Mouse (Mus musculus) hindbrain, embryonic 15.5 days (tissue): ENCODE measurements around the gene Syt14. TPM values are rescaled to one million over a fixed set of nuclear protein-coding genes. Genes with fewer than 3 reads are reported as not detected.

Source experiments
- ATAC-seq: fragments of 200-750 bp; cut with Nextera tagmentation; 2 replicates; pipeline ENCODE4 v1.8.0; 2017; ENCODE audit warnings: low read depth, moderate number of reproducible peaks, moderate TSS enrichment; ENCODE audit not compliant: low FRiP score
- H3K27ac ChIP-seq: fragments of 300-500 bp; sonication (generic); replicated peaks from 2 replicates; pipeline ENCODE4 v1.5.1; 2015; ENCODE audit warnings: mild to moderate bottlenecking, inconsistent platforms
- H3K27me3 ChIP-seq: fragments of 300-500 bp; sonication (generic); 2 replicates; pipeline ENCODE4 v1.6.1; 2015; ENCODE audit warnings: control low read depth, inconsistent platforms
- H3K36me3 ChIP-seq: fragments of 300-500 bp; sonication (generic); 2 replicates; pipeline ENCODE4 v1.6.1; 2015; ENCODE audit warnings: control low read depth, inconsistent platforms
- H3K4me1 ChIP-seq: fragments of 300-500 bp; sonication (generic); replicated peaks from 2 replicates; pipeline ENCODE4 v1.6.1; 2015; ENCODE audit warnings: control low read depth, inconsistent platforms
- H3K4me2 ChIP-seq: fragments of 300-500 bp; sonication (generic); 2 replicates; pipeline ENCODE4 v1.6.1; 2015; ENCODE audit warnings: moderate library complexity, mild to moderate bottlenecking, inconsistent platforms
- H3K4me3 ChIP-seq: fragments of 300-500 bp; sonication (generic); 2 replicates; pipeline ENCODE4 v1.5.1; 2015; ENCODE audit warnings: mild to moderate bottlenecking, inconsistent platforms
- H3K9ac ChIP-seq: fragments of 300-500 bp; sonication (generic); 2 replicates; pipeline ENCODE4 v1.6.1; 2015; ENCODE audit warnings: inconsistent platforms
- H3K9me3 ChIP-seq: fragments of 300-500 bp; sonication (generic); 2 replicates; pipeline ENCODE4 v1.6.1; 2016; ENCODE audit warnings: control low read depth, inconsistent platforms
- WGBS: fragments of 180-500 bp; shearing (Covaris S2); methylation state at CpG from one replicate; pipeline ENCODE4 v1.1.7; 2015; 5-methylcytosine and 5-hydroxymethylcytosine counted together
- polyA plus RNA-seq: library from polyadenylated mRNA; unstranded; fragments of >200 nt; fragmentation: Nextera tagmentation; extraction: Ambion mirVana; gene quantifications from 2 replicates; pipeline ENCODE4 v1.2.1, GENCODE M21; 2015

Syt14 gene
- polyA plus RNA-seq, 1 experiment from 2014 or later: 5.8 TPM

- no peak overlapping the region for H3K4me3 ChIP-seq
- H3K27me3 ChIP-seq: no peaks in the 10 kb centered on the region
- H3K9me3 ChIP-seq: no peaks in the 10 kb centered on the region
- WGBS: 92% methylated on average over 3 of the region's 3 CpGs
- H3K27ac ChIP-seq: no peak overlapping the region
- no peak for ATAC-seq
- H3K36me3 ChIP-seq: no peaks in the 10 kb centered on the region
- no peaks in the 10 kb centered on the region for H3K4me1 ChIP-seq
- H3K4me2 ChIP-seq: no peak overlapping the region
- no peak overlapping the region for H3K9ac ChIP-seq
Observed at GRCm38 (mm10) chr1:192981658-192982057, 53.9 kb downstream of the Syt14 start.

- Histone ChIP-seq H3K4me2 (no peak overlapping the region), H3K4me1 (no peaks in the 10 kb centered on the region), H3K36me3 (no peaks in the 10 kb centered on the region), H3K9ac (no peak overlapping the region), H3K9me3 (no peaks in the 10 kb centered on the region), H3K27me3 (no peaks in the 10 kb centered on the region), H3K27ac (no peak overlapping the region), H3K4me3 (no peak overlapping the region)
- no peak for ATAC-seq
- 75% methylated on average over 1 of the region's 1 CpGs for WGBS
Observed at GRCm38 (mm10) chr1:192981120-192981519, 54.5 kb downstream of the Syt14 start.

DNA sequence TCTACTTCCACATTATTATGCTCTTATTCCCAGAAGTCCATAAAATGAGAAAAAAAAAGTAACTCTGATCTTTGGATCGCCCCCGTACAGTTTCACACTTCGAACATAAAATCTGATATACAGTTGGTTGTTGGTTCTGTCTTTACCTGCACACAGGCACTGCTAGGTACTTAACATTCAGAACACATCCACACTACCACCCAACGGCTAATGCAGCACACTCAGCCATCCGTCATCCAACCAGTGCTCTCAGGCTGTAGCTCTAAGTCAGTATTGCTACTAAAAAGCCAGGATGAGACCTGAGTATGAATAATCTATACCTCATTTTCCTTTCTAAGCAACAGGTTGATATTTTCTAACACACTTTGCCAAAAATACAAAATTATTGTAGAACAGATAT lies 73.3 kb downstream of the Syt14 start:
- no peaks in the 10 kb centered on the region for H3K4me1 ChIP-seq
- 62% methylated on average over 5 of the region's 5 CpGs for WGBS
- 0 out of 2 replicates have a peak, but pooled peaks cover 3% of the 10 kb centered on the region for H3K36me3 ChIP-seq
- ATAC-seq: no peak
- no peaks in the 10 kb centered on the region for H3K27me3 ChIP-seq
- H3K27ac ChIP-seq: no peak overlapping the region
- no peak overlapping the region for H3K4me2 ChIP-seq
- H3K9ac ChIP-seq: no peak overlapping the region
- H3K9me3 ChIP-seq: no peaks in the 10 kb centered on the region
- H3K4me3 ChIP-seq: no peak overlapping the region

GRCm38 (mm10) chr1:192947839-192948173 lies 87.8 kb downstream of the Syt14 start:
- Histone ChIP-seq H3K27me3 (no peaks in the 10 kb centered on the region), H3K4me1 (peaks cover 6% of the 10 kb centered on the region), H3K4me3 (no peak overlapping the region), H3K9ac (no peak overlapping the region), H3K9me3 (no peaks in the 10 kb centered on the region), H3K27ac (peak overlapping the region; percentile 69), H3K4me2 (no peak overlapping the region), H3K36me3 (no peaks in the 10 kb centered on the region)
- ATAC-seq: no peak
- WGBS: 14% methylated on average over 2 of the region's 2 CpGs

DNA sequence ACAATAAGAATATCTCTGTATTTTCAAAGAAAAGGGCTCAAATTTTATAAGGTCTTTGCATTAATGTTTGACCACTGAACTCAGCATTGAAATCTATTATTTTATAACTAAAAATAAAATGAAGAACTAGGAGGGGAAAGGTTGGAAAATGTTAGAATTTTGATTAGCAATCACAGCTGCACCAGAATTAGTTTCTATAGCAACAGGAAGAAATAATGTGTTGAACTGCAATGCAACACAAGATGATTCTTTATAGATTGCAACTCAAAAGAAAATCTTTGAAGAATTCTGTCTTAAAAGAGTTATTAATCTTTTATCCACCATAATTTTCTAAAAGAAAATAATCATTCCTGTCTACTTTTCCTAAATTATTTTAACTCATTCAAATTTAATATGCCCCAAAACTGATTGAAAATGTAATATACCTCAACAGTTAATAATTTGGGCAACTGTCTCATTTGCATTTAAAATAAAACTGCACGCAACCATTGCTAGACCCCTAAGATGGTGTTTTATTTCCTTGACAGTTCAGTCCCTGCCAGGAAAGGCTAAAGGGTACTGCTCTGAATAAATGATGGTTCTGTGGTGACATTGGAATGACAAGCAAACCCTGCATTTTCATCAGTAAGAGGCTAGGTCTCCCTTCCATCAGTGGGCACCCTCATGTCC lies 88.3 kb downstream of the Syt14 start:
- Histone ChIP-seq H3K27ac (peak overlapping the region; percentile 69), H3K4me3 (no peak overlapping the region), H3K9ac (no peak overlapping the region), H3K27me3 (no peaks in the 10 kb centered on the region), H3K9me3 (no peaks in the 10 kb centered on the region), H3K4me1 (peaks cover 6% of the 10 kb centered on the region), H3K4me2 (no peak overlapping the region), H3K36me3 (no peaks in the 10 kb centered on the region)
- WGBS: 19% methylated on average over 1 of the region's 1 CpGs
- ATAC-seq: no peak

GRCm38 (mm10) chr1:192939033-192939432 lies 96.5 kb downstream of the Syt14 start:
- H3K4me3 ChIP-seq: no peak overlapping the region
- no peaks in the 10 kb centered on the region for H3K27me3 ChIP-seq
- WGBS: 68% methylated on average over 2 of the region's 2 CpGs
- H3K27ac ChIP-seq: no peak overlapping the region
- H3K9ac ChIP-seq: no peak overlapping the region
- H3K36me3 ChIP-seq: no peaks in the 10 kb centered on the region
- H3K4me1 ChIP-seq: no peaks in the 10 kb centered on the region
- H3K9me3 ChIP-seq: no peaks in the 10 kb centered on the region
- no peak overlapping the region for H3K4me2 ChIP-seq
- no peak for ATAC-seq

DNA sequence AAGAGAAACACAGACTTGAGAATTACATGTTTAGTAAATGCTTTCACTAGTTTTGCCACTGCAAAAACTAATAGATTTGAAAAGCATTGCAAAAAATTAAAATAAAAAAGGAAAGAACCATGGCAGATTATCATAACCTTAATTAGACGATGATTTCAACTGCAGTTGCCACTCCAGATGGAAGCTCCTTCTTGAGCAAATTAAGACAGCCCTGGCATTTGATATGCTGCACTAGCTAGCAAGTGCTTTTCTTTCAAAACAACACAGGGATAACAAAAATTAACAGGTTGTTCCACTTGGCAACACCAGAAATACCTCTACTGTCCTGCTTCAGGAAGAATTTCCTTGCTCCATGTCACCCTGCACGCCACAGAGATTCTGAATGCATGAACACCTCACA lies 97.6 kb downstream of the Syt14 start:
- no peak for ATAC-seq
- Histone ChIP-seq H3K4me2 (no peak overlapping the region), H3K9ac (no peak overlapping the region), H3K36me3 (peaks cover 1% of the 10 kb centered on the region; the same call in 1 of the 2 replicates), H3K4me3 (no peak overlapping the region), H3K4me1 (no peaks in the 10 kb centered on the region), H3K9me3 (no peaks in the 10 kb centered on the region), H3K27ac (no peak overlapping the region), H3K27me3 (no peaks in the 10 kb centered on the region)
- 94% methylated on average over 2 of the region's 2 CpGs for WGBS

GRCm38 (mm10) chr1:192931797-192932196 lies 103.8 kb downstream of the Syt14 start:
- Histone ChIP-seq H3K9me3 (no peaks in the 10 kb centered on the region), H3K4me3 (no peak overlapping the region), H3K27ac (no peak overlapping the region), H3K4me1 (no peaks in the 10 kb centered on the region), H3K9ac (no peak overlapping the region), H3K36me3 (peaks cover 7% of the 10 kb centered on the region; the same call in 1 of the 2 replicates), H3K27me3 (no peaks in the 10 kb centered on the region), H3K4me2 (no peak overlapping the region)
- no peak for ATAC-seq
- WGBS: 86% methylated on average over 3 of the region's 3 CpGs

DNA sequence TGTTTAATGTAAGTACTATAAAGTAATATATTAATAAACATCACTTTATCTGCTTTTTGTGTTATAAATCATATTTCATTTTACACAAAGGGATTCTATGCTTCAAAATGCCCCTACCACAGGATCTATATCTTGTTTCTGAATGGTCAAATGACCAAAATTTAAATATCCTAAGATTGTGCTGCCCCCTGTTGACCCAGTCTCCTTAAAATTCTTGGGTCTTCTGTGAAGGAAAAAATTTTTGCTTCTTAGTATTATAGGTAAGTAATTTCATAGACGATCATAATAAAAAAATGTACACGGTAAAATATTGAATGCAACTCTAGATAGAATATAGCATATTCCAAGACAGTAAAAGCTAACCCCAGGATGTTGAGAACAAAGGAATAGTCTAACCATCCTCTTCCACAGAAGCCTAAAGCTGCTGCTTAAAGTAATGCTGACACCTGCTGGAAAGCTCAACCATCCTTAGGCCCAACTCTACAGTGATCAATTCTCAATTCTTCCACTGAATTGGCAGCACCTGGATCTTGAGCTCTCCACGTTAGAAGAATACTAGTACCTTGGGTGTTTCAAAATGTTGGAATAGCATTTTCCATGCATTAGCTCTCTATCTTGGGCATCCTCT lies 123.4 kb downstream of the Syt14 start:
- Histone ChIP-seq H3K27ac (no peak overlapping the region), H3K4me2 (no peak overlapping the region), H3K9ac (no peak overlapping the region), H3K36me3 (peaks cover 14% of the 10 kb centered on the region), H3K4me1 (no peaks in the 10 kb centered on the region), H3K27me3 (no peaks in the 10 kb centered on the region), H3K9me3 (no peaks in the 10 kb centered on the region), H3K4me3 (no peak overlapping the region)
- WGBS: 71% methylated on average over 3 of the region's 3 CpGs
- ATAC-seq: no peak; the same call in 1 of the 2 replicates

DNA sequence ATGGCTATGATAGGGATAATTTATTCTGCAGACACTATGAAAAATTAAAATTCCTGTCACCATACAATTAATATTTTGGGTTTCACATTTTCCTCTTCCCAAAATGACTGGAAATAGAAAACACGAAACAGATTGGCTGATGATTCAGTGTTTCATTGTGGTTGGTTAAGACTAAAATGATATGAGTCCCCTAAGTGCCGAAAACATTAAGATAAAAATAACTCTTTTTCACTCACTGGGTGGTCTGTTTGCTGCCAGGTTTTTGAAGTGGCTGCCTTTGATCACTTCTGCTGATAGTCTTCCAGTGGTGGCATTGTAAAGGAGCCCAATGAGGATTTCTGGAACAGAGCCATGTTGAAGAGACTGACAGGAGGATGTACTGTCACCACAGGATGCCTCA lies 134.1 kb downstream of the Syt14 start:
- Histone ChIP-seq H3K4me1 (no peaks in the 10 kb centered on the region), H3K9ac (no peak overlapping the region), H3K9me3 (no peaks in the 10 kb centered on the region), H3K27ac (no peak overlapping the region), H3K36me3 (peaks cover 3% of the 10 kb centered on the region; the same call in 1 of the 2 replicates), H3K4me2 (no peak overlapping the region), H3K4me3 (no peak overlapping the region), H3K27me3 (no peaks in the 10 kb centered on the region)
- 73% methylated on average over 2 of the region's 2 CpGs for WGBS
- no peak for ATAC-seq

DNA sequence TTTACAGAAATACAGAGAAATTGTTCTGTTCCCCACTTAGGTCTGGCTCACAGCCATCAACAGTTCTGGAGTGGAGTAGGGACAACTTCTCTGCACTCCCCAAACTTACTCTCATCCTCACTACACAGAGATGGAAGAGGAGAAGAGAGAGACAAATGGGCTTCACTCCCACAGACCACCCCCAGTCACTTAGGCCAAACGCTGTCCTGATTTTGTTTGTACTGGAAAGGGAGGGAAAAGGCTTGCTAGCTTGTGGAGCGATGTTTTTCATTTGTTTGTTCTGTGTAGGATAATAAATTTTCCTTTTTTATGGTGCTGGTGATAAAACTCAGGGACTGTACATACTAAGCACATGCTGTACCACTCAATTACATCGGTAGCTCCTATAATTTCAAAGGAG lies 134.7 kb downstream of the Syt14 start:
- no peaks in the 10 kb centered on the region for H3K9me3 ChIP-seq
- H3K27ac ChIP-seq: no peak overlapping the region
- H3K4me1 ChIP-seq: no peaks in the 10 kb centered on the region
- peaks cover 6% of the 10 kb centered on the region; the same call in 1 of the 2 replicates for H3K36me3 ChIP-seq
- no peak overlapping the region for H3K4me2 ChIP-seq
- WGBS: 78% methylated on average over 3 of the region's 3 CpGs
- H3K4me3 ChIP-seq: no peak overlapping the region
- H3K27me3 ChIP-seq: no peaks in the 10 kb centered on the region
- no peak overlapping the region for H3K9ac ChIP-seq
- no peak for ATAC-seq

GRCm38 (mm10) chr1:192898742-192899141 lies 136.8 kb downstream of the Syt14 start:
- H3K9ac ChIP-seq: no peak overlapping the region
- no peaks in the 10 kb centered on the region for H3K27me3 ChIP-seq
- H3K4me2 ChIP-seq: no peak overlapping the region
- H3K27ac ChIP-seq: no peak overlapping the region
- H3K4me3 ChIP-seq: no peak overlapping the region
- H3K9me3 ChIP-seq: no peaks in the 10 kb centered on the region
- 14% methylated on average over 2 of the region's 2 CpGs for WGBS
- no peaks in the 10 kb centered on the region for H3K4me1 ChIP-seq
- no peak for ATAC-seq
- H3K36me3 ChIP-seq: peaks cover 6% of the 10 kb centered on the region; the same call in 1 of the 2 replicates
